Mouse (Mus musculus) cerebellum, adult 11-12 months (tissue): ENCODE data around the gene Map2k2.
A peak's percentile ranks its signal among the peaks of the same experiment; 100 is the strongest.
"Not testable (repeated sequence)": the region's sequence is repeated elsewhere in the genome, so short reads cannot be mapped to it uniquely, and the experiment has no call there.

Experiments used
- DNase-seq: peaks from one replicate; pipeline ENCODE4 v3.0.0; 2022

The Map2k2 gene

GRCm38 (mm10) chr10:81105565-81106112 is at the start of gene Map2k2:
TSS of gene Map2k2 (plus strand) at chr10:81105915.
- DNase-seq = peak; percentile 96

- no peak for DNase-seq
Observed at GRCm38 (mm10) chr10:81057406-81058130, 48.1 kb upstream of the Map2k2 start.

- no peak for DNase-seq
Observed at GRCm38 (mm10) chr10:81058896-81059295, 46.8 kb upstream of the Map2k2 start.

GRCm38 (mm10) chr10:81059603-81060543 is 45.8 kb upstream of the Map2k2 start, which contains the start of gene Sgta:
TSS of gene Sgta (minus strand) at chr10:81060181.
- peak; percentile 100 for DNase-seq

- no peak for DNase-seq
Observed at GRCm38 (mm10) chr10:81062710-81063109, 43.0 kb upstream of the Map2k2 start.

GRCm38 (mm10) chr10:81064519-81064918 is 41.2 kb upstream of the Map2k2 start:
- DNase-seq = not testable (repeated sequence)

GRCm38 (mm10) chr10:81068706-81069105 is 37.0 kb upstream of the Map2k2 start:
- DNase-seq = no peak

GRCm38 (mm10) chr10:81069836-81070235 is 35.9 kb upstream of the Map2k2 start, which contains the start of gene Thop1:
TSS of gene Thop1 (plus strand) at chr10:81070035.
- DNase-seq = peak; percentile 99

- DNase-seq = no peak
Observed at GRCm38 (mm10) chr10:81072290-81072689, 33.4 kb upstream of the Map2k2 start.

- no peak for DNase-seq
Observed at GRCm38 (mm10) chr10:81073464-81073863, 32.3 kb upstream of the Map2k2 start.

- DNase-seq = no peak
Observed at GRCm38 (mm10) chr10:81075734-81076133, 30.0 kb upstream of the Map2k2 start.

GRCm38 (mm10) chr10:81076356-81076755 is 29.4 kb upstream of the Map2k2 start:
- DNase-seq = no peak

GRCm38 (mm10) chr10:81077916-81078315 is 27.8 kb upstream of the Map2k2 start:
- no peak for DNase-seq

GRCm38 (mm10) chr10:81080008-81080655 is 25.6 kb upstream of the Map2k2 start:
- DNase-seq = peak; percentile 63

- DNase-seq = peak; percentile 73
Observed at GRCm38 (mm10) chr10:81082168-81082960, 23.4 kb upstream of the Map2k2 start.

- no peak for DNase-seq
Observed at GRCm38 (mm10) chr10:81087021-81087420, 18.7 kb upstream of the Map2k2 start.

GRCm38 (mm10) chr10:81089216-81089615 is 16.5 kb upstream of the Map2k2 start:
- DNase-seq = no peak

GRCm38 (mm10) chr10:81090621-81091020 is 15.1 kb upstream of the Map2k2 start:
- no peak for DNase-seq

- no peak for DNase-seq
Observed at GRCm38 (mm10) chr10:81092465-81093250, 13.1 kb upstream of the Map2k2 start.

GRCm38 (mm10) chr10:81094931-81095678 is 10.6 kb upstream of the Map2k2 start:
- no peak for DNase-seq
